Mouse (Mus musculus) embryonic facial prominence, embryonic 13.5 days (tissue): Measurements from ENCODE around the gene Oas3. TPM values are rescaled to one million over a fixed set of nuclear protein-coding genes. Genes with fewer than 3 reads are reported as not detected.
A peak's percentile ranks its signal among the peaks of the same experiment; 100 is the strongest.

Source experiments
- ATAC-seq: fragments of 200-750 bp; cut with Nextera tagmentation; 2 replicates; pipeline ENCODE4 v1.8.0; 2017; ENCODE audit warnings: low read depth; ENCODE audit not compliant: insufficient number of reproducible peaks, insufficient read depth, low FRiP score, low TSS enrichment
- H3K27ac ChIP-seq: fragments of 300-500 bp; sonication (generic); 2 replicates; pipeline ENCODE4 v1.5.1; 2015; ENCODE audit warnings: moderate library complexity, mild to moderate bottlenecking, inconsistent platforms
- H3K27me3 ChIP-seq: fragments of 300-500 bp; sonication (generic); 2 replicates; pipeline ENCODE4 v1.6.1; 2015; ENCODE audit warnings: mild to moderate bottlenecking, inconsistent platforms
- H3K36me3 ChIP-seq: fragments of 300-500 bp; sonication (generic); 2 replicates; pipeline ENCODE4 v1.6.1; 2015; ENCODE audit warnings: mild to moderate bottlenecking, inconsistent platforms
- H3K4me1 ChIP-seq: fragments of 300-500 bp; sonication (generic); 2 replicates; pipeline ENCODE4 v1.6.1; 2015; ENCODE audit warnings: inconsistent platforms
- H3K4me2 ChIP-seq: fragments of 300-500 bp; sonication (generic); 2 replicates; pipeline ENCODE4 v1.6.1; 2015; ENCODE audit warnings: moderate library complexity, mild to moderate bottlenecking, inconsistent platforms
- H3K4me3 ChIP-seq: fragments of 300-500 bp; sonication (generic); 2 replicates; pipeline ENCODE4 v1.5.1; 2015; ENCODE audit warnings: mild to moderate bottlenecking, inconsistent platforms
- H3K9ac ChIP-seq: fragments of 300-500 bp; sonication (generic); 2 replicates; pipeline ENCODE4 v1.6.1; 2015; ENCODE audit warnings: mild to moderate bottlenecking, inconsistent platforms
- H3K9me3 ChIP-seq: fragments of 300-500 bp; sonication (generic); 2 replicates; pipeline ENCODE4 v1.6.1; 2016; ENCODE audit warnings: inconsistent platforms
- WGBS: fragments of 180-500 bp; shearing (Covaris S2); methylation state at CpG from one replicate; pipeline ENCODE4 v1.1.7; 2015; ENCODE audit warnings: mixed read lengths; 5-methylcytosine and 5-hydroxymethylcytosine counted together
- polyA plus RNA-seq: library from polyadenylated mRNA; unstranded; fragments of >200 nt; fragmentation: Nextera tagmentation; extraction: Ambion mirVana; gene quantifications from 2 replicates; pipeline ENCODE4 v1.2.1, GENCODE M21; 2015

Oas3 gene
- polyA plus RNA-seq, 1 experiment from 2014 or later, result 0.11 TPM

- ATAC-seq, result no peak
- Histone ChIP-seq H3K9ac (no peak overlapping the region), H3K9me3 (no peaks in the 10 kb centered on the region), H3K4me3 (no peak overlapping the region), H3K4me1 (no peaks in the 10 kb centered on the region; the same call in 1 of the 2 replicates), H3K27me3 (peaks cover 45% of the 10 kb centered on the region), H3K36me3 (no peaks in the 10 kb centered on the region), H3K4me2 (no peak overlapping the region), H3K27ac (no peak overlapping the region)
- WGBS, result 72% methylated on average over 10 of the region's 10 CpGs
Measured at GRCm38 (mm10) chr5:120717136-120717535, 60.3 kb downstream of the Oas3 start.

- whole genome bisulfite sequencing, result 3% methylated on average over 16 of the region's 16 CpGs
- Histone ChIP-seq H3K36me3 (no peaks in the 10 kb centered on the region), H3K9me3 (no peaks in the 10 kb centered on the region), H3K27me3 (peaks cover 73% of the 10 kb centered on the region), H3K4me1 (peaks cover 21% of the 10 kb centered on the region), H3K9ac (no peak overlapping the region), H3K4me3 (no peak overlapping the region), H3K4me2 (no peak overlapping the region), H3K27ac (no peak overlapping the region)
- ATAC-seq, result no peak
Measured at GRCm38 (mm10) chr5:120714314-120714713, 63.1 kb downstream of the Oas3 start.

DNA sequence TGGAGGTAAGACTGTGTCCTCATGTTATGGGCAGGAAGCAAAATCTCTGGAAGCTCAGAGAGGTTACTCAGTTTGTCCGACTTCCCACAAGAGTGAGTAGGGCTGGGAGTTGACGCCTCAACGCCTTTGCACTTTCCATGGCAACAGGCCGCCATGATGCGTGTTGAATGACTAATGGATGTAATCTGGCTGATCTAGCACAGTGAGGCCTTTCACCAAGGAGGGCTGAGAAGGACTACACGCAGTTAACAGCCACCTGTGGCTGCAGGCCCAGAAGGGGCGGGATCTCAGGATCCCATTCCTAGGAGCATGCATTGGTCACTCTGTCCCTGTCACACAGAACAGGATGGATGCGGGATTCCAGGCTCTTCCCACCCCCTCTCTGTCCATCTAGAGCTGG lies 64.7 kb downstream of the Oas3 start:
- Histone ChIP-seq H3K27ac (no peak overlapping the region), H3K4me2 (no peak overlapping the region), H3K4me3 (no peak overlapping the region), H3K27me3 (peaks cover 89% of the 10 kb centered on the region), H3K9me3 (no peaks in the 10 kb centered on the region), H3K9ac (no peak overlapping the region), H3K36me3 (no peaks in the 10 kb centered on the region), H3K4me1 (peaks cover 24% of the 10 kb centered on the region)
- ATAC-seq, result no peak
- 79% methylated on average over 8 of the region's 8 CpGs for WGBS

DNA sequence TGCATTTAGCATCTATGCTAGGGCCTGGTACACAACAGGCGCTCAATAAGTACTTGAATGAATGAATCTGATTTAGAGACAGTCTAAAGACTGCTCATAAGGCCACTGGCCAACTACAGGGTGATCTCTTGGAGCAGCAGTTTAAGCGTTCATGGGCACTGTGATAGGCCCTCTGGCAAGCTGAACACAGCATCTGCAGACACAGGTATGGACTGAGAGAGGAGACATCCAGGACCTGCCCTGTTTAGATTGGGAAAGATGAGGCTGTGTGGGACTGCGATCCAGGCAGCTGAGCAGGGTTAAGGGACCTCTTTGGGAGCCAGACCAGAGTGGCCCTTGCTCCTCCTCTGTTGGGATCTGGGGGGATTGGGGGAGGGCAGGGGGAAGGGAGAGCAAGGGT lies 65.6 kb downstream of the Oas3 start, which contains the start of gene Dtx1:
Gene Dtx1 (minus strand): TSS at position 101 of the 400 bp plus-strand sequence.
- peak within 1 kb of the TSS; percentile 74 for H3K9ac ChIP-seq
- no peak for ATAC-seq
- H3K9me3 ChIP-seq, result no peaks in the 10 kb centered on the region
- H3K4me3 ChIP-seq, result peak within 1 kb of the TSS; percentile 58
- WGBS, result 30% methylated on average over 3 of the region's 3 CpGs
- H3K36me3 ChIP-seq, result no peaks in the 10 kb centered on the region
- peak within 1 kb of the TSS; percentile 80 for H3K4me2 ChIP-seq
- H3K27ac ChIP-seq, result no peak within 1 kb of the TSS
- H3K27me3 ChIP-seq, result peaks cover 95% of the 10 kb centered on the region
- H3K4me1 ChIP-seq, result peaks cover 24% of the 10 kb centered on the region

- no peak for ATAC-seq
- peak overlapping the region; percentile 80 for H3K4me2 ChIP-seq
Measured at GRCm38 (mm10) chr5:120711416-120711815, 66.0 kb downstream of the Oas3 start.

DNA sequence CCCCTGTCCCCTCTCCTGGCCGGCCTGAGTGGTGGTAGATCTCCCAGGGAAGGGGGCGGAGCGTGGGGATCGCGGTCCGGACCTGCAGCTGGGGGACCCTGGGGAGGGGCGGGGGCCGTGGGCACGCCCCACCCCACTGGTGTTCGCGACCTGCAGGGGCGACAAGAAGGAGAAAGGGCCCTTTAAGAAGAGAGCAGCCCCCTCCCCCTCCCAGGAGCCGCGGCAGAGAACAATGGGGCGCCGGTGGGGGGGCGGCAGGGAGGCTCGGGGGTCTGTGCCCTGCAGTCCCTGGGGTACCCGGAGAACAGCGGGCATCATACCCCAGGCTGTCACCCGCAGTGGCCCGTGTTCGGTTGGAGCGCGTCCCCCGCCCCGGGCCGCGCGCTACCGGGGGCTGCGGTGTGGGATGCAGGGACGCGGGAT lies 66.6 kb downstream of the Oas3 start:
- ATAC-seq, result no peak
- peak overlapping the region; percentile 80 for H3K4me2 ChIP-seq
- peak overlapping the region; percentile 58 for H3K4me3 ChIP-seq
- no peaks in the 10 kb centered on the region for H3K9me3 ChIP-seq
- no peak overlapping the region for H3K27ac ChIP-seq
- H3K36me3 ChIP-seq, result no peaks in the 10 kb centered on the region
- peak overlapping the region; percentile 74 for H3K9ac ChIP-seq
- H3K27me3 ChIP-seq, result peaks cover 97% of the 10 kb centered on the region
- under 1% methylated on average over 34 of the region's 34 CpGs for WGBS
- peaks cover 29% of the 10 kb centered on the region for H3K4me1 ChIP-seq

More at GRCm38 (mm10) chr5:120711416-120711815, 66.0 kb downstream of the Oas3 start:
- 2% methylated on average over 41 of the region's 43 CpGs for WGBS
- H3K9me3 ChIP-seq, result no peaks in the 10 kb centered on the region
- peak overlapping the region; percentile 58 for H3K4me3 ChIP-seq
- H3K27ac ChIP-seq, result no peak overlapping the region
- H3K4me1 ChIP-seq, result peaks cover 28% of the 10 kb centered on the region
- H3K27me3 ChIP-seq, result peaks cover 96% of the 10 kb centered on the region
- H3K9ac ChIP-seq, result peak overlapping the region; percentile 74
- H3K36me3 ChIP-seq, result no peaks in the 10 kb centered on the region

DNA sequence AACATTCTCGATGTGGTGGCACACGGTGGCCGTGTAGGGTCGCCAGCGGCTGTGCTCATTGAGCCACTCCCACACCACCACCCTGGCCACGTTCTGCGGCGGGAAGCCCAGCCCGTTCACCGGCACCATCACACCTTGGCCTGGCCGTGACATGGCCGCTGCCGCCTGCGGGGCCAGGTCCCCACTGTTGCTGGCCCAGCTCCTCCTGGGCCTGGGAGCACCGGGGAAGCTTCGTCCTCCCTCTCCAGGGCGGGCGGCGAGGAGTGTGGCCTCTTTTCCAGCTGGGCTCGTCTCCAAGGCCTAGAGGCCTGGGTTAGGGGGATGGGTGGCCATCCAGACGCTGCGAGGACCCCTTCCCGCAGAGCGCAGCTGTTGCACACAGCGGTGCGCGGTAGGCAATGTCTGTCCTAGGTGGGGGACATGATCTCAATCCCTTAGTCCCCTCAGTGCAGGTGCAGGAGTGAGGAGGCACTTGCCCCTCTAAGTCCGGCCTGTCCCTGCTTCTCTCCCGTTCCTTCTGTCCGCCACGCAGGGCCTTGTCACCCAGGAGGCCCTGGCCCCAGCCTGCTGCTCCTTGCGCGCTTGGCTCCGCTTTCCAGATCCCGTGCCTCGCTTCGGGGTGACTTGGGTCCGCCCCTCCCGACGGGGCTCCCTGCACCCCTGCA lies 67.2 kb downstream of the Oas3 start:
- Histone ChIP-seq H3K4me1 (peaks cover 29% of the 10 kb centered on the region), H3K9me3 (no peaks in the 10 kb centered on the region), H3K4me2 (peak overlapping the region; percentile 80), H3K36me3 (no peaks in the 10 kb centered on the region), H3K27ac (no peak overlapping the region), H3K4me3 (peak overlapping the region; percentile 58), H3K9ac (peak overlapping the region; percentile 74), H3K27me3 (peaks cover 97% of the 10 kb centered on the region)
- ATAC-seq, result no peak
- WGBS, result 3% methylated on average over 40 of the region's 40 CpGs

GRCm38 (mm10) chr5:120706976-120707375 lies 70.5 kb downstream of the Oas3 start:
- peaks cover 29% of the 10 kb centered on the region for H3K4me1 ChIP-seq
- no peak overlapping the region for H3K4me3 ChIP-seq
- H3K4me2 ChIP-seq, result peak overlapping the region; percentile 40
- WGBS, result 40% methylated on average over 13 of the region's 13 CpGs
- peak overlapping the region; percentile 40; the same call in 1 of the 2 replicates for H3K9ac ChIP-seq
- ATAC-seq, result no peak
- peaks cover 73% of the 10 kb centered on the region for H3K27me3 ChIP-seq
- no peak overlapping the region for H3K27ac ChIP-seq
- no peaks in the 10 kb centered on the region for H3K9me3 ChIP-seq
- no peaks in the 10 kb centered on the region for H3K36me3 ChIP-seq

DNA sequence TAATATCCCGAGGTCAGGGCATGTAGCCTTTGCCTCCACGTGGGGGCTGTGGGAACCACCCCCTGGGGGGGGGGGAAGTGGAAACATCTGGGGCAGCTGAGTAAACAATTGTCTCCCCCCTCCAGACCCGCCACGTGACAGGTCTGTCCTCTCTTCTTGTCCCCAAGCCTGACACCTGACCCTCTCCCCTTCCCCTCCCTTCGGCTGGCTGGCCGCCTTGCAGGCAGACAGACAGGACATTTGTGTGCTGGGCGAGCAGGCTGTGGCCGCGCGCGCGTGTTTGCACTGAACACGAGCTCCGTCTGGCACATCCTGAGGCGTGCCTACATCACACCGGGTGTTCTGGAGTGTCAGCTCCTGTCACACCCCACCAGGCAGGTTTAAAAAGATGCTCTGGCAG lies 70.9 kb downstream of the Oas3 start:
- Histone ChIP-seq H3K4me1 (peaks cover 28% of the 10 kb centered on the region), H3K9ac (peak overlapping the region; percentile 40; the same call in 1 of the 2 replicates), H3K4me2 (peak overlapping the region; percentile 40), H3K9me3 (no peaks in the 10 kb centered on the region), H3K27me3 (peaks cover 68% of the 10 kb centered on the region), H3K27ac (no peak overlapping the region), H3K36me3 (no peaks in the 10 kb centered on the region), H3K4me3 (no peak overlapping the region)
- ATAC-seq, result no peak
- WGBS, result 3% methylated on average over 16 of the region's 16 CpGs

DNA sequence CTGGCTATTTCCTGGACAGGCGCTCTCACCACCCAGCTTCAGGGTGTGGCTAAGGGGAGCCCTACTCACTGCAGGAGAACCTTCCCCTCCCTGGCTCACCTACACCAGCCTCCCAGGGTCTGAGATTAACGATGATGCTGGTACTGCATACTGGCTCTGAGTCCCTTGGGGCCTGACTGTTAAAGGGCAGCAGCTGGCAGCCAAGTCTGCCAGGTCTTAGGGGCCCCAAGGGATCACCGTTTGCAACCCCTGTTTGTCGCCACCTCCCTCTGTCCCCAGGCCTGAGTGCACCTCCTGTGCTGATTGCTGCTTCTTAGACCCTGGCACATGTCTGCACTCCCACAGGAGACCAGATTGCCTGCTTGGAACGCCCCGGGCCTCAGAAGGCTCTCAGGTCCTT lies 73.0 kb downstream of the Oas3 start:
- H3K4me1 ChIP-seq, result peaks cover 13% of the 10 kb centered on the region
- H3K36me3 ChIP-seq, result no peaks in the 10 kb centered on the region
- H3K27ac ChIP-seq, result no peak overlapping the region
- H3K9me3 ChIP-seq, result no peaks in the 10 kb centered on the region
- no peak overlapping the region for H3K4me3 ChIP-seq
- no peak overlapping the region for H3K9ac ChIP-seq
- H3K27me3 ChIP-seq, result peaks cover 64% of the 10 kb centered on the region
- no peak overlapping the region for H3K4me2 ChIP-seq
- 46% methylated on average over 6 of the region's 6 CpGs for WGBS
- no peak for ATAC-seq

DNA sequence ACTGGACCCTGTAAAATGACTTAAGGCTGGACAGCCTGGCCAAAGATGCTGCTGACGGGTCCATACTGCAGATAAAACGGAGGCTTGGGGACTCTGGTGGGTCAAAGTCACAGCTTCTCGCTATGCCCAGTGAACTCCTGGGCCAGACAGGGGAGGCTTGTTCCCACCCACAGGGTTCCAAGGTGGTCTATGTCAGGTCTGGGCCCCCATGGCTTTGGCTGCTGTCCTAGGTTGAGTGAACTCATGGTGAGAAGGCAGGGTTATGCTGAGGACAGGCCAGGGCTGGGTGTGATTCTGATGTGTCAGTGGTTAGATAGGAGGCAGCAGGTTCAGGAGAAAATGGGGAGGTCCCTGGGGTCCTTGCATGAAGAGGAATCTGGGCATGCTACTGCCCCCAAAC lies 73.8 kb downstream of the Oas3 start:
- Histone ChIP-seq H3K36me3 (no peaks in the 10 kb centered on the region), H3K27ac (no peak overlapping the region), H3K27me3 (peaks cover 57% of the 10 kb centered on the region), H3K4me1 (peaks cover 14% of the 10 kb centered on the region), H3K9me3 (no peaks in the 10 kb centered on the region), H3K4me3 (no peak overlapping the region), H3K9ac (no peak overlapping the region), H3K4me2 (no peak overlapping the region)
- no peak for ATAC-seq
- WGBS, result 86% methylated on average over 3 of the region's 3 CpGs
